Mouse (Mus musculus): ENCODE data around the gene Ckmt1. TPM values are rescaled to one million over a fixed set of nuclear protein-coding genes. Genes with fewer than 3 reads are reported as not detected.

Ckmt1 gene
- polyA plus RNA-seq (2014; fragmentation: Nextera tagmentation; extraction: Ambion mirVana) = 1.7 TPM in 2 replicates

DNA sequence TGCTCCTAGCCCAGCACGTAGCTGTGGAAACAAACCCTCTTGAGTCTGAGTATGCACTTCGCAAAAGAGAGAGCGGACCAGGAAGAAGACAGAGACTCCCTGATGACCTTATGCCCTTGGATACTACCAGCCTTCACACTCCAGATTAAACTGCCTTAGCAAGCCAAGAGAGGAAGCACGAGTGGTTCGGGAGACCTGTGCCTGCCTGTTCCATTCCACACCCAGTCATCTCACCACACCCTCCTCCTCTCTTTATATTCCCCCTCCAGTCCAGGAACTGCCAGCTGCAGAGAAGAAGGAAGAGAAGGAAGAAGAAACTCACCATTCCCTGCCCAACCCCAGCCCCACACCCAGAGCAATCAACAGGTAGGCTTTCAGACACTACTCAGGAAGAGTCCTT, at the start of gene Ckmt1:
Ckmt1 (plus strand) TSS at position 221 of the 400 bp plus-strand sequence.
- no peak for DNase-seq (ENCODE audit: low spot score)
- Histone ChIP-seq H3K9ac (ENCODE audit: low read depth, low read length) (no peak within 1 kb of the TSS), H3K27me3 (replicated peaks; ENCODE audit: control insufficient read depth, insufficient read depth, low read length) (peaks cover 39% of the 10 kb centered on the region), H3K27ac (ENCODE audit: low read depth, low read length) (no peak within 1 kb of the TSS), H3K4me3 (ENCODE audit: low read depth, low read length) (peak within 1 kb of the TSS; percentile 17; the same call in 1 of the 2 replicates), H3K36me3 (ENCODE audit: control insufficient read depth, insufficient read depth, low read length) (no peaks in the 10 kb centered on the region), H3K4me1 (replicated peaks; ENCODE audit: control insufficient read depth, insufficient read depth, low read length) (peaks cover 5% of the 10 kb centered on the region), H3K9me3 (ENCODE audit: control insufficient read depth, low read length) (no peaks in the 10 kb centered on the region), H3K4me2 (peak within 1 kb of the TSS; percentile 51)
- WGBS = 45% methylated on average over 5 of the region's 5 CpGs
- no peak for ATAC-seq (replicated peaks; ENCODE audit: low FRiP score)

DNA sequence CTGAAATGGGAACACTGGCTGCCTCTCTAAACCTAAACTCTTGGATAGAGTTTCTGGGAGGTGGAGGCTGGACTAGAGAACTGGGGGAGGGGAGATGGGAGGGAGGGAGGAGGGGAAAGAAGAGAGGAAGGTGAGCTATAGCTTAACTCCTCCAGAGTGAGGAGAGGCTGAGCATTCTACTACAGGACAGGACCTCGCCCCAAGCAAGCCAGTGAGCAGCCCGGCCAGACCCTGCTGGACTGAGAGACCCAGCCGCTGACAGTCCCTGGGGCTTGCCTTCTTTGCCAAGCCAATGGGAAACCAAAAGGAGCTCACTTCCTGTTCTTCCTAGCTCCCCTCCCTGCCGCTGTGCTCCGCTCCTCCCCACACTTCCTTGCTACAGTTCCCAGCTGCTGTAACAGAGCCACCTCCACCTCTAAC, 48.5 kb upstream of the Ckmt1 start:
- H3K4me1 ChIP-seq (replicated peaks; ENCODE audit: control insufficient read depth, insufficient read depth, low read length) = no peaks in the 10 kb centered on the region; the same call in 1 of the 2 replicates
- peak overlapping the region; percentile 16; the same call in 1 of the 2 replicates for H3K4me2 ChIP-seq
- no peak overlapping the region for H3K9ac ChIP-seq (ENCODE audit: low read depth, low read length)
- ATAC-seq (replicated peaks; ENCODE audit: low FRiP score) (0 out of 2 replicates have a peak, but pooled peaks have one; percentile 15), DNase-seq (ENCODE audit: low spot score) (no peak)
- H3K36me3 ChIP-seq (ENCODE audit: control insufficient read depth, insufficient read depth, low read length) = no peaks in the 10 kb centered on the region
- H3K27me3 ChIP-seq (replicated peaks; ENCODE audit: control insufficient read depth, insufficient read depth, low read length) = peaks cover 28% of the 10 kb centered on the region
- no peak overlapping the region for H3K4me3 ChIP-seq (ENCODE audit: low read depth, low read length)
- H3K27ac ChIP-seq (ENCODE audit: low read depth, low read length) = no peak overlapping the region
- no peaks in the 10 kb centered on the region for H3K9me3 ChIP-seq (ENCODE audit: control insufficient read depth, low read length)
- WGBS = 9% methylated on average over 5 of the region's 5 CpGs

DNA sequence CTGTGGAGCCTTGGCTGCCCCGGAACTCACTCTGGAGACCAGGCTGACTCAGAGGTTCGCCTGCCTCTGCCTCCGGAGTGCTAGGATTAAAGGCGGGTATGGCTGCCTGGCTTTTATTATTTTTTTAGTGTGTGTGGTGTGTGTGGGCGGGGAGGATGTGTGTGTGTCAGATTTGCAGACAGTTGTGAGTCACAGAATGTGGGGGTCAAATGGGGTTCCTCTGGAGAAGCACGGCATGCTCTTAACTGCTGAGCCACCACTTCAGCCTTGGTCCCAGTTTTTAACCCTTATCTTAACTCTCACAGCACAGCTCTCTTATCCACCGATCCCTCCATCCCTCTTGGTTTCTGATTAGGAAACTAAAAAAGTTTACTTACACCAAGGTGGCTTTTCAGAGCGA, 41.2 kb upstream of the Ckmt1 start:
- H3K4me2 ChIP-seq = no peak overlapping the region
- H3K9me3 ChIP-seq (ENCODE audit: control insufficient read depth, low read length) = no peaks in the 10 kb centered on the region
- H3K9ac ChIP-seq (ENCODE audit: low read depth, low read length) = no peak overlapping the region
- H3K4me3 ChIP-seq (ENCODE audit: low read depth, low read length) = no peak overlapping the region
- H3K4me1 ChIP-seq (replicated peaks; ENCODE audit: control insufficient read depth, insufficient read depth, low read length) = no peaks in the 10 kb centered on the region
- no peaks in the 10 kb centered on the region for H3K36me3 ChIP-seq (ENCODE audit: control insufficient read depth, insufficient read depth, low read length)
- H3K27me3 ChIP-seq (replicated peaks; ENCODE audit: control insufficient read depth, insufficient read depth, low read length) = no peaks in the 10 kb centered on the region
- H3K27ac ChIP-seq (ENCODE audit: low read depth, low read length) = no peak overlapping the region
- DNase-seq (ENCODE audit: low spot score) (no peak), ATAC-seq (replicated peaks; ENCODE audit: low FRiP score) (no peak)
- 58% methylated on average over 8 of the region's 8 CpGs for WGBS

DNA sequence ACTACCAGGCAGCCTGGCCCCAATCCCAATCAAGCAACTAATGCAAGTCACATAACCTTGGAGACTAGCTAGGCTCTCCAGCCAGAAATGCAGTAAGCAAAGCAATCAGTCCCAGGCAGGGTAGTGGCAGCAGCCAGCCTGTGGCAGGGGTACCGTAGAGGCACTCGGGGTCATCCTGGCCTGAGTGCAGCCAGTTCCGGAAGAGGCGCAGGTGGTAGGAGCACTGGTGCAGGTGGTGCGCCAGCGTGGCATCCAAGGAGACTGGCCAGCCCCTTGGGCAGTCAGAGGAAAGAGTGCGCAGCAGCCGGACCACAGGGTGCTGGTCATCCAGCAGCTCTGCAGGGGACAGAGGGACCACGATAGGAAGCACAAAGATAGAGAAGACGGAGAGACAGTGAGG, 34.5 kb upstream of the Ckmt1 start:
- Histone ChIP-seq H3K4me3 (ENCODE audit: low read depth, low read length) (no peak overlapping the region), H3K9ac (ENCODE audit: low read depth, low read length) (no peak overlapping the region), H3K4me2 (no peak overlapping the region), H3K36me3 (ENCODE audit: control insufficient read depth, insufficient read depth, low read length) (no peaks in the 10 kb centered on the region), H3K9me3 (ENCODE audit: control insufficient read depth, low read length) (no peaks in the 10 kb centered on the region), H3K27me3 (replicated peaks; ENCODE audit: control insufficient read depth, insufficient read depth, low read length) (no peaks in the 10 kb centered on the region), H3K4me1 (replicated peaks; ENCODE audit: control insufficient read depth, insufficient read depth, low read length) (no peaks in the 10 kb centered on the region), H3K27ac (ENCODE audit: low read depth, low read length) (no peak overlapping the region)
- 88% methylated on average over 10 of the region's 10 CpGs for WGBS
- ATAC-seq (replicated peaks; ENCODE audit: low FRiP score) (no peak), DNase-seq (ENCODE audit: low spot score) (no peak)

DNA sequence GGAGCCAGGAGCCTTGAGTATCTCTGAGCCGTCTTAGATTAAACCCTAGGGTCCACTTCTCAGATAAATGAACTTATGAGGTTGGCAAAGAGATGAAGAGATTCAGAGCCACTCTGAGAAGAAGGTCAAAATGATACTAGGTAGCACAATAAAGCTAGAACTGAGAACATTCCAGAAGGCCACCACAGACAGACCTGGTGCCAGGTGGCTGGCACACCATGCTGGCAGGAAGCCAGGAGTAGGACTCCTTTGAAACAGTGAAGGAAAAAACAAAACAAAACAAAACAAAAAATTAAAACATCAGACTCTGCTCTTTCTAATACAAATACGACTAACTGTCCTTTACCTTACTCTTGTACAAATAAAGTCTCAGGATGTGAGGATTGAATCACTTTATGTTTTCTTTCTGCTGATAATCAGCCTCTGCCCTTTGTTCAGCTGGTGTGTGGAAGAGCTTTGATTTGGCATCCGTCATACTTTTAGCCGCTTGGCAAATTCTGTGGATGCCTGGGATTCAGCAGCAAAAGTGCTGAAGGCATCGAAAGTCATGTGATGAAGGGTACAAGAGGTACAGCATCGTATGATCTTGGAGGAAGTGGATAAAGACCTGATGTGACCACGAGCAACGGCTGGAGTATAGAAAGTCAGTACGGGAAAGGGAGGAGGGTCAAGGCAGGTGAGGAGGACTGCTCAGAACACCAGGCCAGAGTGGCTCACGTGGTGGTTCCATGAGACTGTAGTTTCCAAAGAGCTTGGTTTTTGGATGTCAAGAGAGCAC, 33.6 kb upstream of the Ckmt1 start:
- Histone ChIP-seq H3K4me3 (ENCODE audit: low read depth, low read length) (no peak overlapping the region), H3K36me3 (ENCODE audit: control insufficient read depth, insufficient read depth, low read length) (no peaks in the 10 kb centered on the region), H3K4me1 (replicated peaks; ENCODE audit: control insufficient read depth, insufficient read depth, low read length) (no peaks in the 10 kb centered on the region), H3K27ac (ENCODE audit: low read depth, low read length) (no peak overlapping the region), H3K4me2 (no peak overlapping the region), H3K27me3 (replicated peaks; ENCODE audit: control insufficient read depth, insufficient read depth, low read length) (no peaks in the 10 kb centered on the region), H3K9ac (ENCODE audit: low read depth, low read length) (no peak overlapping the region), H3K9me3 (ENCODE audit: control insufficient read depth, low read length) (no peaks in the 10 kb centered on the region)
- DNase-seq (ENCODE audit: low spot score) (no peak), ATAC-seq (replicated peaks; ENCODE audit: low FRiP score) (no peak)
- WGBS = 75% methylated on average over 10 of the region's 10 CpGs

DNA sequence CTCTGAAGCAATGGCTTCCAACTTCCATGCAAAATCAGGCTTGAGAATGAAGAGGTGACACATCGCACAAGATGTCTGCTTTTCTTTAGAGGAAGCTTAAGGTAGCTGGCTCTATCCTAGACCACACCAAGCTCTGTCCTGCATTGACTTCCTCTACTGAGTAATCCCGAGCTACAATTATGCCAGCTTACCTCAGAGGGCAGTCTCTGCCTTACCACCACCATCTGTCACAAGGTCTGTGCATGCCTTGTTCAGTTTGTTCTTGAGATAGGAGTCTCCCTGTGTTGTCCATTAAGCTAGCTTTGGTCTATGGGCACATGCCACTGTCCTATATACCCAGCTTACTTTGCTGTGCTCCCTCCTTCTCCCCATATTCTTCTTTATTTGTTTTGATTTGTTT, 28.0 kb upstream of the Ckmt1 start:
- ATAC-seq (replicated peaks; ENCODE audit: low FRiP score) (no peak), DNase-seq (ENCODE audit: low spot score) (no peak)
- Histone ChIP-seq H3K27me3 (replicated peaks; ENCODE audit: control insufficient read depth, insufficient read depth, low read length) (no peaks in the 10 kb centered on the region), H3K4me2 (no peak overlapping the region), H3K27ac (ENCODE audit: low read depth, low read length) (no peak overlapping the region), H3K36me3 (ENCODE audit: control insufficient read depth, insufficient read depth, low read length) (no peaks in the 10 kb centered on the region), H3K9ac (ENCODE audit: low read depth, low read length) (no peak overlapping the region), H3K4me3 (ENCODE audit: low read depth, low read length) (no peak overlapping the region), H3K4me1 (replicated peaks; ENCODE audit: control insufficient read depth, insufficient read depth, low read length) (no peaks in the 10 kb centered on the region), H3K9me3 (ENCODE audit: control insufficient read depth, low read length) (no peaks in the 10 kb centered on the region)
- 79% methylated on average over 2 of the region's 2 CpGs for WGBS

DNA sequence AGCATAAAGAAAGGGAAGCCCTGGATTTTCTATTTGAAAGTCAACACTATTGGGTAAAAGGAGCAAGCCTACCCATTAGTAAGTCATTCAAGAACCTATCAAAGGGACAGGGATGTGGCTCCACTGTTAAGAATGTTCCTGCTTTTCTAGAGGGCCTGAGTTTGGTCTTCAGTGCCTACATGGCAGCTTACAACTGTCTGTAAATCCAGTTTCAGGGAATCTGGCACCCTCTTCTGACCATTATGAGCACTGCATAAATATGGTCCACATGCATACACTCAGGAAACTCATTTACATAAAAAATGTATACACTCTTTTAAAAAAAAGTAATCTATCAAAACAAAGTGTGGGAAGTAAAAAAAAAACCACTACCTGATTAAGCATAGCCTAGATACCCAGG, 18.5 kb upstream of the Ckmt1 start:
- Histone ChIP-seq H3K27ac (ENCODE audit: low read depth, low read length) (no peak overlapping the region), H3K4me1 (replicated peaks; ENCODE audit: control insufficient read depth, insufficient read depth, low read length) (no peaks in the 10 kb centered on the region), H3K36me3 (ENCODE audit: control insufficient read depth, insufficient read depth, low read length) (no peaks in the 10 kb centered on the region), H3K9ac (ENCODE audit: low read depth, low read length) (no peak overlapping the region), H3K4me2 (no peak overlapping the region), H3K27me3 (replicated peaks; ENCODE audit: control insufficient read depth, insufficient read depth, low read length) (no peaks in the 10 kb centered on the region), H3K4me3 (ENCODE audit: low read depth, low read length) (no peak overlapping the region), H3K9me3 (ENCODE audit: control insufficient read depth, low read length) (no peaks in the 10 kb centered on the region)
- ATAC-seq (replicated peaks; ENCODE audit: low FRiP score) = no peak
- DNase-seq (ENCODE audit: low spot score) = no peak

DNA sequence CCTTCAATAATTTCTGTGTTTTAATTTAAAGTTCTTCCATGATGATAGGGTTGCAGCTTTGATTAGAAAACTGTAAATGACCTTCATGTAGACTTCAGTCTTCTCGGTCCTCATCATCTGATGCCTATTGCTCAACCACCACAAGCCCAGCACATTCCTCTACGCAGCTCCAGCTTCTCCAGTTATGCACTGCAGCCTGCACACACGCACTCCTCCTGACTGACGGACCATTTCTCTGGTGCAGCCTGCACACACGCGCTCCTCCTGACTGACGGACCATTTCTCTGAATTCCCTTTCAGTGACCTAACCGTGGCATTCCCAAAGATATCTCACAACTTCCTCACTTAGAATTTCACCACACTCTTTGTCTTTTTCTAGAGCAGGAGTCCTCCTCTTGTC, 4.4 kb upstream of the Ckmt1 start:
- Histone ChIP-seq H3K9me3 (ENCODE audit: control insufficient read depth, low read length) (no peaks in the 10 kb centered on the region), H3K4me3 (ENCODE audit: low read depth, low read length) (no peak overlapping the region), H3K4me1 (replicated peaks; ENCODE audit: control insufficient read depth, insufficient read depth, low read length) (peaks cover 5% of the 10 kb centered on the region), H3K4me2 (no peak overlapping the region), H3K27ac (ENCODE audit: low read depth, low read length) (no peak overlapping the region), H3K9ac (ENCODE audit: low read depth, low read length) (no peak overlapping the region), H3K27me3 (replicated peaks; ENCODE audit: control insufficient read depth, insufficient read depth, low read length) (peaks cover 19% of the 10 kb centered on the region), H3K36me3 (ENCODE audit: control insufficient read depth, insufficient read depth, low read length) (no peaks in the 10 kb centered on the region)
- DNase-seq (ENCODE audit: low spot score) (no peak), ATAC-seq (replicated peaks; ENCODE audit: low FRiP score) (no peak)
- 67% methylated on average over 8 of the region's 8 CpGs for WGBS

DNA sequence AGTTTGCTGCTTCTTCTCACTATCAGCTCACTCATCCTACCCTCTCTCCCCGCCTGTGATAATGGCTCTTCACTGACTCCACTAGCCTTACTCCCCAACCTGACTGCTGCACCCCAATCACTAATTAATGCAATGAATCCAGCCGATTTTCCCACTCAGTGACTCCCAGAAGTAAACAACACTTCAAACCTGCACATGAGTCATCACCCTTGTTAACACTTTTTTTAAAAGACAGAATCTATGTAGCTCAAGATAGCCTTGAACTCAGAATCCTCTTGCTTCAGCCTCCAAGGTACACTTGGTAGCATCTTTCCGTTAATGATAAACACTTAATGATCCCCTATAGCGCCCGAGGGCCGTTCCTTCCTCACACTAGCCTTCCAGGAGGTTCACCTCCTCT, 3.1 kb upstream of the Ckmt1 start:
- H3K27ac ChIP-seq (ENCODE audit: low read depth, low read length) = no peak overlapping the region
- ATAC-seq (replicated peaks; ENCODE audit: low FRiP score) (0 out of 2 replicates have a peak, but pooled peaks have one; percentile 14), DNase-seq (ENCODE audit: low spot score) (no peak)
- H3K36me3 ChIP-seq (ENCODE audit: control insufficient read depth, insufficient read depth, low read length) = no peaks in the 10 kb centered on the region
- peaks cover 29% of the 10 kb centered on the region for H3K27me3 ChIP-seq (replicated peaks; ENCODE audit: control insufficient read depth, insufficient read depth, low read length)
- H3K9ac ChIP-seq (ENCODE audit: low read depth, low read length) = peak overlapping the region; percentile 74
- 3% methylated on average over 6 of the region's 6 CpGs for WGBS
- H3K4me1 ChIP-seq (replicated peaks; ENCODE audit: control insufficient read depth, insufficient read depth, low read length) = peaks cover 5% of the 10 kb centered on the region
- peak overlapping the region; percentile 71 for H3K4me3 ChIP-seq (ENCODE audit: low read depth, low read length)
- peak overlapping the region; percentile 97 for H3K4me2 ChIP-seq
- no peaks in the 10 kb centered on the region for H3K9me3 ChIP-seq (ENCODE audit: control insufficient read depth, low read length)

All from liver, embryonic 11.5 days (tissue).